ENCODE assay signal across 9 mouse cellular contexts in genomic region chr9:29751396-29751795, GRCm38 (mm10).
DNase-seq lines count a peak whose midpoint lies in the region; ATAC-seq and TF ChIP-seq lines count a peak whose summit lies in the region.
"Had no signal": no experiment of that assay in that cellular context is flagged by ENCODE, and none has a peak within 500 bp of the region (broad histone marks: within the 10 kb centered on the region; RNA-seq: fewer than 3 reads in every experiment).

No protein-coding gene starts in this region.

- H3K4me2 ChIP-seq in hindbrain, postnatal 0 days (ENCODE audit: low read depth, low read length) = no peak overlapping the region
- no peak overlapping the region for H3K4me2 ChIP-seq in hindbrain, embryonic 16.5 days (ENCODE audit: low read length)
- H3K4me2 ChIP-seq in lung, postnatal 0 days (replicated peaks; ENCODE audit: low read depth, low read length) = no peak overlapping the region

- peak; percentile 67 for TF ChIP-seq CTCF in hindbrain, postnatal 0 days (IDR thresholded peaks at IDR 0.05; ENCODE audit: low read depth)
- peak; percentile 62 for TF ChIP-seq CTCF in lung, postnatal 0 days (IDR thresholded peaks at IDR 0.05)

- no peak overlapping the region for H3K9ac ChIP-seq in hindbrain, postnatal 0 days (replicated peaks; ENCODE audit: low read length)
- no peak overlapping the region for H3K9ac ChIP-seq in hindbrain, embryonic 16.5 days (ENCODE audit: low read depth, low read length)
- no peak overlapping the region for H3K9ac ChIP-seq in lung, postnatal 0 days (replicated peaks; ENCODE audit: low read depth)

- no peaks in the 10 kb centered on the region for H3K9me3 ChIP-seq in hindbrain, postnatal 0 days (ENCODE audit: low read length)
- H3K9me3 ChIP-seq in hindbrain, embryonic 16.5 days (ENCODE audit: control insufficient read depth, low read length) = no peaks in the 10 kb centered on the region
- H3K9me3 ChIP-seq in embryonic facial prominence, embryonic 10.5 days = no peaks in the 10 kb centered on the region
- H3K9me3 ChIP-seq in lung, postnatal 0 days (ENCODE audit: low read length) = no peaks in the 10 kb centered on the region

- no peak overlapping the region for H3K27ac ChIP-seq in hindbrain, postnatal 0 days
- no peak overlapping the region for H3K27ac ChIP-seq in hindbrain, embryonic 16.5 days (ENCODE audit: low read depth, low read length)
- no peak overlapping the region for H3K27ac ChIP-seq in embryonic facial prominence, embryonic 10.5 days (replicated peaks)
- H3K27ac ChIP-seq in lung, postnatal 0 days (ENCODE audit: low read length) = no peak overlapping the region

- H3K27me3 ChIP-seq in hindbrain, postnatal 0 days (ENCODE audit: insufficient read depth, low read length) = no peaks in the 10 kb centered on the region
- H3K27me3 ChIP-seq in hindbrain, embryonic 16.5 days (replicated peaks; ENCODE audit: control insufficient read depth, insufficient read depth, low read length) = no peaks in the 10 kb centered on the region; the same call in 1 of the 2 replicates
- no peaks in the 10 kb centered on the region for H3K27me3 ChIP-seq in embryonic facial prominence, embryonic 10.5 days (replicated peaks; ENCODE audit: low read depth, poor library complexity, severe bottlenecking)
- H3K27me3 ChIP-seq in lung, postnatal 0 days (replicated peaks; ENCODE audit: insufficient read depth, low read length) = no peaks in the 10 kb centered on the region

- 0 out of 2 replicates have a peak, but pooled peaks have one; percentile 35 for ATAC-seq in hindbrain, postnatal 0 days
- ATAC-seq in hindbrain, embryonic 16.5 days = no peak
- ATAC-seq in lung, postnatal 0 days = no peak

- TF ChIP-seq EP300 in lung, postnatal 0 days (IDR thresholded peaks at IDR 0.05) = no peak

- H3K4me3 ChIP-seq in hindbrain, postnatal 0 days (ENCODE audit: low read length) = no peak overlapping the region
- no peak overlapping the region for H3K4me3 ChIP-seq in hindbrain, embryonic 16.5 days (ENCODE audit: low read length)
- H3K4me3 ChIP-seq in embryonic facial prominence, embryonic 10.5 days = no peak overlapping the region
- no peak overlapping the region for H3K4me3 ChIP-seq in lung, postnatal 0 days (ENCODE audit: low read depth, low read length)

- no peaks in the 10 kb centered on the region for H3K36me3 ChIP-seq in hindbrain, postnatal 0 days (ENCODE audit: insufficient read depth, low read length)
- no peaks in the 10 kb centered on the region for H3K36me3 ChIP-seq in hindbrain, embryonic 16.5 days (ENCODE audit: control insufficient read depth, insufficient read depth, low read length)
- H3K36me3 ChIP-seq in embryonic facial prominence, embryonic 10.5 days (replicated peaks) = no peaks in the 10 kb centered on the region
- no peaks in the 10 kb centered on the region for H3K36me3 ChIP-seq in lung, postnatal 0 days (ENCODE audit: insufficient read depth, low read length)

- peaks cover 16% of the 10 kb centered on the region for H3K4me1 ChIP-seq in hindbrain, postnatal 0 days (ENCODE audit: insufficient read depth, low read length)
- peaks cover 11% of the 10 kb centered on the region for H3K4me1 ChIP-seq in hindbrain, embryonic 16.5 days (ENCODE audit: control insufficient read depth, insufficient read depth, low read depth, low read length)
- peaks cover 16% of the 10 kb centered on the region for H3K4me1 ChIP-seq in embryonic facial prominence, embryonic 10.5 days
- peaks cover 4% of the 10 kb centered on the region; the same call in 1 of the 2 replicates for H3K4me1 ChIP-seq in lung, postnatal 0 days (ENCODE audit: insufficient read depth, low read depth, low read length)

- WGBS in hindbrain, postnatal 0 days = 69% methylated on average over 1 of the region's 1 CpGs
- 53% methylated on average over 1 of the region's 1 CpGs for WGBS in hindbrain, embryonic 16.5 days
- WGBS in embryonic facial prominence, embryonic 10.5 days = 46% methylated on average over 1 of the region's 1 CpGs
- WGBS in lung, postnatal 0 days = 66% methylated on average over 1 of the region's 1 CpGs

- peak; percentile 60 for DNase-seq in hindbrain, postnatal 0 days (ENCODE audit: low spot score)
- peak; percentile 38 for DNase-seq in ZHBTc4 (ENCODE audit: low read depth, low spot score)
- peak; percentile 40 for DNase-seq in embryonic facial prominence, embryonic 10.5 days (ENCODE audit: low spot score)
- DNase-seq in lung, postnatal 0 days (ENCODE audit: low spot score) = no peak
- no peak for DNase-seq in gastrocnemius, adult 18-20 months (ENCODE audit: low spot score)
- DNase-seq in natural killer cell, adult 2 months (ENCODE audit: low spot score in 2 of 2) = no peak
- DNase-seq in right cerebral cortex, postnatal 36 days (ENCODE audit: low spot score in 2 of 2) = no peak
- DNase-seq: gastrocnemius, postnatal 25 days had no signal

Comparison
In these comparisons a context has a peak if more than half of its experiments do, and no peak if none do; other contexts are left out.
1. DNase-seq: peak in hindbrain, postnatal 0 days (single experiment), ZHBTc4 (single experiment) and embryonic facial prominence, embryonic 10.5 days (single experiment); none in lung, postnatal 0 days (single experiment), gastrocnemius, adult 18-20 months (single experiment), natural killer cell, adult 2 months (0 of 2) and right cerebral cortex, postnatal 36 days (0 of 2).